Mouse (Mus musculus) frontal cortex, adult 2 months (tissue): ENCODE measurements around the gene Lhfpl3. TPM values are rescaled to one million over a fixed set of nuclear protein-coding genes. Genes with fewer than 3 reads are reported as not detected.

Experiments used
- DNase-seq, 2 experiments: peaks; one replicate each; pipeline ENCODE4 v3.0.0; 2022; ENCODE audit warnings: low spot score in 1 of 2; ENCODE audit errors: extremely low spot score in 1 of 2
- polyA plus RNA-seq: library from polyadenylated mRNA; depleted of rRNA; stranded (reverse); fragments of >200 nt; gene quantifications from 2 replicates; pipeline ENCODE4 v1.2.3, GENCODE M21; 2012

Gene Lhfpl3
- polyA plus RNA-seq, 1 experiment: 43.4 TPM

DNA sequence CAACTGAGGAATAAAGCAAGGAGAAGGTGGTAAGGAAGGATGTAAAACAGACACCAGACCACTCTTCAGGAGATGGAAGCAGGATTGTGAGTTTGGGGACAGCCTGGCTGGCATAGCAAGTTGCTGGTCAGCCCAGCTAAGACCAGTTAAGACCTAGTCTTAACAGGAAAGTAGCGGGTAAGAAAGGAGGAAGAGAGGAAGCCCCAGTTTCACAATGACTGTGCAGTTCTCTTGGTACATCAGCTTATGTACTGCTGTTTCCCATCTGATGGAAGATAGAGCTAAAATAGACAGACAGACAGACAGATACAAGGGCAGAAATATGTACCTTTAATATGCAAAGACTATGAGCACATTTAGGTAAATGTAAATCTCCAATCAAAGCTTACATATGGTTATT is 171.3 kb downstream of the Lhfpl3 start:
- DNase-seq: no peak

DNA sequence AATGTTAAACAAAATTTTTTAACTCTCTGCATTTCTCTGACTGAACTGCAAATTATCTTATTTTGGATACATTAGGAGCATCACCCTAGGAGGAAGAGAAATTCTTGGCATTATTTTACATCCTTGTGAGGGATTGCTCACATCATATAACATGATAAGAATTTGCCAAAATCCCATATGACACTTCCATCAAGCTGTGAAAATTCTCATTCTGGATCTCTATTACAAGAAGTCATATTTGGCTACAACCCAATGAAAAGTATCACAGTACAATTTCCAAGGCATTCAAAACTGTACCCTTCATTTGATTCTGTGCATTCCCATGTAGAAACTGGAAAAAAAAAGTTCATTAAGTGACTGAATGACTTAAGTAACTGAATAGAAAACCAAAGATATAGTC is 180.3 kb downstream of the Lhfpl3 start:
- no peak for DNase-seq

DNA sequence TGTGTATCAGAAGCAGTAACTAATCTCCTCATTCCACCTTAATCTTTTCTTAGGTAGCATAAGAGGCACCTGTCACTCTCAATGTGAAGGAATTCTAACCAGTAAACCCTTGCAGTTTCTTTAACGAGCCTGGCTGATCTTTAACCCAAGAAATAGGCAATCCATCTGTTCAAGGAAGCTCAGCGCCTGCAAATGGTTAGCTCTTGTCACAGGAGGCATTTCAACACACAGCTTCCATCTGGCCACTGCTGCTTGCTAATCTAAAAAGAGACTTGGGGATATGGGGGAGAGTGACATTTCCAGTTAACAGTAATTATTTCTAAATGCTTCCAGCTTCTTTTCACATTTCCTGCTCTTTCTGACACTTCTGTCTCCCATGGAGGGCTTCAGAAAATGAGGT is 182.9 kb downstream of the Lhfpl3 start:
- DNase-seq: no peak

DNA sequence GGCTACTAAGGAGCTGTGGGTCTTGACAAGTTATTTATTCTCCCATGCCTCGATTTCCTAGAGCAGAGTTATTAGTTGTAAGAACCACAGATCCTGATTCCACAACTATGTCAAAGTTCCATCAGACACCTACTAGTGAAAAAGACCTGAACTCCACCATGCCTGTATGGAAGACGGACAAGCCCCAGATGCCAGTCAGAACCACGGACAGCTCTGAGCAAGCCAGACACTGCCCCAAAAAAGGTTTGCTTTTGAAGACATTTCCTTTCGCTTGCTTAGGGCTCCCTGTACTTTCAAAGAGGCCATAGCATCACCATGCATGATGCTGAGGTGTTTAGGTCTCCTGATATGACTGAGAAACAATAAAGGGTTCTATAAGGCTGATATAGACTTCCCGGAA is 197.4 kb downstream of the Lhfpl3 start:
- DNase-seq: no peak

DNA sequence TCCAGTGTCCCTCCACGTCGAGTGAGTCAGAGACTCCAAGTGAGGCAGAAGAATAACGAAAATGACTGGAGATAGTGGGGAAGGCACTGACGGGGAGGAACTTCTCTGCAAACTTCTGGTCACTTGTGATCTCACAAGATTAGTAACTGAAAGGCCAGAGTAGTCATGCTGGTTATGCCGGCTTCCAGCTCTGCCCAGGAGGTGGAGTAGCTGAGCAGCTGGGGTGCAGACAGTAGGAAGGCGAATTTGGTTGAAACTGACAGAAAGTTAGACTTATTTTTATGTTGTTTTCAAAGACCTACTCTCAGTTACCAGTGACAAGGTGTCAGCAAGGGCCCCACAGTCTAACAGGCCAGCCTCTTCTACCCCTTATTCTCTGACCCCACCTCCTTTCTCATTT is 217.4 kb downstream of the Lhfpl3 start:
- DNase-seq: peak in 1 of 2 experiments; percentile 4

DNA sequence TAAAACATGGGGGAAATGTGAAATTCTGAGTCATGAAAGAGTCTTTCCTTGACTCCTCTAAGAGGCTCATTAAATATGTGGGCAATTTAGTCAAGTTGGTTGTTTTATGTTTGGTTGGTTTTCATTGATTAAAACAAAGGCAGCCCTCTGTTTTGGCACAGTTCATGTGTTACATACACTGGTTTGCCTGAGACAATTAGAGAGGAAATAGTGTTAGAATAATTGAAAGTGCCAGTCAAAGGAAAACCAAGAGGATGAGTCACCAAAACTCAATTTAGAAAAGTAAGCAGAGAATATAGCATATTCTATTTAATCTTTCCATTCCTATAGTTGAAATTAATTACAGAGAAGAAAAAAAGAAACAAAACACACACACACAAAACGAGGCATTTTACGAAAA is 240.9 kb downstream of the Lhfpl3 start:
- no peak for DNase-seq

DNA sequence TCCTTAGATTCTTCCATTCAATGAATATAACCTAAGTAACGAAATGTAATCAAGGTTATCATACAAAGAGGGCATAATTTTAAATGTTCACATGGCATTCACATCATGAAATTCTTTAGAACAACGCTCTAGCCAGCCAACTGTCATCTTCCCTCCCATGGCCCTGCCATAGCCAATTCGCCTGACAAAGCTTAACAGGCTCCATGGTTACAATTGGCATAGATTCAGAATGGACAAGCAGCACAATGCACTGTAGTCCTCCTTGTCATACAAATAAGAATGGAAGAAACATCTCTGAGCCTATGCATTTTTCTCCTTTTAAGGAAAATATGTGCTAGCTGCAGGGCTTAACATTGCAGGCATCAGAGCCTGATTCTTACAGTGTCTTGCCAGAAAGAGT is 254.0 kb downstream of the Lhfpl3 start:
- DNase-seq: no peak

DNA sequence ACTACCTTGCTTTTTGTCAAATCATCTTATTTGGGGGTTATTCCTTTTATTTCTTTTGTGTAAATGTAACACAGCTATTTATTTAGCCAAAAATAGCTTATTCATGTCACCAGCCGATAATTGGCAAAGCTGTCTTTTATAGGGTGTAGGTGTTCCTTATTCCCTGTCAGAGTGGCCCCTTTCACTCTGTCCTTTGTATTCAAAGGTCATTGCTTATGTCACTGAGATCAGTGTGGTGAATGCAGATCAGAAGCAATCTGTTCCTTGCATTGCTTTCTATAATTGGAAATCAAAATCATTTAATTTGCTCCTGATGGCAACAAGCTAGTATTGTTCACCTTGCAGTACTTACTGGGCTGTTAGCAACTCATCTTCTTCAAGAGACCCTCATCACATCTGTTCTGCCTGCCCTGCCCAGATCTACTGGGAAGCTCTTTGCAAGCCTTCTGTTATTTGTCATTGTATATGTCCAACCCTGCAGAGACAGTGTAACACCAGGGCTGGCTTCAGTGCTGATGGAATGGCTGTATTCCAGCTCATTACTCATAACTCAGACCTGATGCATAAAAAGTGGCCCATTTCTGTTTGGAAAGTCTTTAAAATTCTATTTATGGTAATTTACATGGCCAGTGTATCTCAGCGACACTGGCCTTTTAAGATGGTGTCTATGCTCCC is 257.4 kb downstream of the Lhfpl3 start:
- peak in 1 of 2 experiments; percentile 19 for DNase-seq

DNA sequence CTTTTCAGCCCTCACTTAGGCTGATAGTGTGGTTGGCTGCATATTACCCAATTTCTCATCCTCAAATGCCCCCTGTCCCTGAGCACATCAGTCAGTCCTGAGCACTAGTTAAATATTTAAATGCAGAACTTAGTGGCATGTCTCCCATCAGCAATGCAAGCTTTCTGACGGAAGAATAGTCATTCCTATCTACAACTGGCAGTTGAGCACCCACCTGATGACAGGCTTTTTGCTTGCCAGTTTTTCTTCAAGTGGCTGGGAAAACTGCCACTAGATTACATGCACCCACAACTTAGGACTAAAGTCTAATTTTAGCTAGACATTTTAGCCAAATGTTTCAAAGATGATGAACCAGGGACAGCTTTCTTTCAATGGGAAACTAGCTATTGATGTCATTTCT is 260.3 kb downstream of the Lhfpl3 start:
- DNase-seq: no peak

DNA sequence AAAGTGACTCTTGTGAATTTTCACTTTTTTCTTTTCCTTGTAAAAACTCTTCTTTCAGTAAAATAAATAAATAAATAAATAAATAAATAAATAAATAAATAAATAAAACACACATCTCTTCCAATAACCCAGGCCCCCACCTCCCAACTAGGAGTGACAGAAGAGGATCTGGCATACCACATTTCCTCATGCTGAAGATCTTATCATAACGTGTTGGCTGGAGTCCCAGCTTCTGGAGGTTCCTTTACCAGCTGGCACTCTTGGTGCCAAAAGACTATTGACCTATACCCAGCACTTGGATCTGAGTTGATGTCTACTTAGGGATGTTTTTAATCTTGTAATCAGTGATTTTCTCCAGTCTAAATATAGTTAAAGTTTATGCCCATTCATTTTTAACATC is 264.6 kb downstream of the Lhfpl3 start:
- DNase-seq: no peak

DNA sequence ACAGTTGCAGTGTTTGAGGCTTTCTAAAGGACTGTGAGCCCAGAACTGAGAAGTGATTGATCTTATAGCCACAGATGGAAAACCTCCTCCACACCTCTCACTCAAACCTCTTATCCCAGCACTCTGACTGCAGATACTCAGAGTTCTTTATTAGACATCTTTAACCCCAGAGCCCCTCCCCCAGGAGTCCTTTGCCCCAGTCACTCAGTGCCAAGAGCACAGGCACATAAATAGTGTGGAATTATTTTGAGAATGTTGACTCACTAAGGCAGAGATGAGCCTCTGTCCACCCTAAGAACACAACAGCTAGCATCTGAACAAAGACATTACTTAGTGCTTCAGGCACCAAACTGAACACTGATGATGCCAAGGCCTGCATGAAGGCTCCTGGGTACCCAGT is 268.1 kb downstream of the Lhfpl3 start:
- no peak for DNase-seq

DNA sequence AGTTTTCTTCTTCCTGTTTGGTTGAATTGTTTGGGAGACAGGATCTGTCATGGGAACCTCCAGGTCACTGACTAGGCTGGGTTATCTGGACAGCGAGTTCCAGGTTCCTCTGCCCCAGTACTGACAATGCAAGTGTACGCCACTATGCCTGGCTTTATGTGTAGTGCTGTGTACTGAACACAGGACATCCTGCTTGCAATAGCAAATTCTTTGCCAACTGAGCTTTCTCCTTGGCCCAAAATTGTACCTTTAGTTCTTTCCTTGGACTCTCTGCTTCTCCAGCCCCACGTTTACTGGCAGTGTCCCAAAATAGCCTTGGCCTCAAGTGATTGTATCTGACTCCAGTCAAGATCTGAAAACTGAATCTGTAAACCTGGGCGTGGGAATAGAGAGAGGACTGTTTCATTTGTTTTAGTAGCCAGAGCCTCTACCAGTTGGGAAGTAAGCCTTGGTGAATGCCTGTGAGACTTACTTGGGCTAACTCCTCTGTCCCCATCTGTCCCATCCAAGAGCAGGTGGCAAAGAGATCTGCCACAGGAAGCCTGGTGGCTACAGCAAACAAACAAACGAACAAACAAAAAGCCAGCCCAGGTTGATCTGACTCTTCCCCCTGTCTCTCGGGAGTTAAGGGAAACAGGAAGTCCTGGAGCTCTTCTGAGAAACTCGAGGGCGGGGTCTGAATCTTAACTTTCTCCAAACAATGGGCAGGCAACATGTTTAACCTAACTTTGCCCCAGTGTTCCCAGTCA is 269.9 kb downstream of the Lhfpl3 start:
- no peak for DNase-seq

DNA sequence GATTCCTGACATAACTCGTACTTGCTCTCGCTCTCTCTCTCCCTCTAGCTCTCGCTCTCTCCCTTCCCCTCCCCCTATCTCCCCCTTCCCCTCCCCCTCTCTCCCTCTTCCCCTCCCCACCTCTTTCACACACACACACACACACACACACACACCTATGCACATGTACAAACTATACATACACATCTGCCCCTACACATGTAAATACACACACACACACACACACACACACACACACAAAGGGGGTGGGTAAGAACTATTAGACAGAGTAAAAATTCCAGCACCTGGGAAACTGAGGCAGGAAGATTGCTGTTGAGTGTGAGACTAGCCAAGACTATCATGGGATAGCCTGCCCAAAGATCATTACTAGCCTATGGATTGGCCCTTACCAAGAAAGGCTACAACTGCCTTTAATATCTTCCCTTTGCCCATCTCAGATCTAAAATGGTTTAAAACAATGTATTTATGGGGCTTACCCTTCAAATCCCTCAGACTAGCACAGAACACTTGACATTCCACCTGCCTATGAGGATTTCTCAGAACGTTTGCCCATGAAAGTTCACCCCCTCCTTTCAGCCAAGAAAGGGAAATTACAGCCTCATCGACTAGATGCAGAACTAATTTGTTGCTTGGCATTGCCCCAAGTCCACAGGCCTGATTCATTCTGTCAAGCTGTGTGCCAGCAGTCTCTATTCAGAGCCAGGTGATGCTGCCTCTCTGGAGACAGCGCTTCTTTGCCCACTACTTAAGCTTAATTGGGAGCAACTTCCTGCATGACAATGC is 289.3 kb downstream of the Lhfpl3 start:
- peak in 1 of 2 experiments; percentile 28 for DNase-seq

DNA sequence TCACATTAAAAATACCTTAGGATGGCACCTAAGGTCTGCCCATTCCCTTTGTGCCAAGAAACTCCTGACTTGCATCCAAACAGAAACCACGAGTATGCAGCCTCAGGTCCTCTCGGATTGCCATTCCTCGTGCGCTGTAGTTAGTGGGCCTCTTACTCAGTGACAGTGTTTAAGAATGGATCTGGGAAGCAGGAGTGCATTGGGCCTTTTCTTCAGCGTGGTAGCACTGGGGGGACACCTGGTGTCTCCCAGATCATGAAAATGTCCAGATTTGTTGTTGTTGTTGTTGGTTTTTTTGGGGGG is 289.8 kb downstream of the Lhfpl3 start:
- DNase-seq: no peak

DNA sequence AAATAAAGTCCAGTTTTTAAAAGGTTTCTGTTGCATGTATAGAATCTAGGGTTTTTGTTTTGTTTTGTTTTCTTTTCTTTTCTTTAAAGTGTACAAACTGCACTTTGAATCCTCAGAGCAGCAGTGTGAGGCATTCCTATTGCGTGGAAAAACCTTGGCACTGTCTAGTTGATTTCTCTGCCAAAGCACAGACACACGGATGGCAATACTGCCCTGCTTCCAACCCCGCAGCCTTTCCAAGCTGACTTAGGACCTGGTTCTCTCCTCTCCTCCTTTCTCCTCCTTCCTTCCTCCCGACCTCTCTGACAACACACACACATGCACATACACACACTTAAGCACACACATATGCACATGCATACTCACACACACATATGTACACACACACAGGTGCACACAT is 294.6 kb downstream of the Lhfpl3 start:
- no peak for DNase-seq

DNA sequence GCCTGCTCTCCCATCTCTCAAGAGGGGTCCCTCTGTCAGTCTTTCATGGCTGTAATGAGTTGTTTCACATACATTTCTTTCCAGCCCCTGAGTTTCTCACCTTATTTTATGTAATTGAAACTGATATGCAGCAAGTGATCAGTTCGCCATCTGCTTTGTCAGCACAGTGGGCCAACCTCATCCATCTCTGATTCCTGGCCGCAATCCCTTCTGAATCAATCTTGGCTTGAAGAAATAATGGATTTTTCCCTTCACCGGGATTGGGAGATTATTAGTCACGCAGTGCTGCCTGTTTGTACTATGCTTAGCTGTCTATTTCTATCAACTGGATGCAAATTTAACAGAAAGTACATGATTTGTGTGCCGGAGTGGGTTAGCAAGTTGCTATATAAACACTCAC is 297.0 kb downstream of the Lhfpl3 start:
- no peak for DNase-seq

DNA sequence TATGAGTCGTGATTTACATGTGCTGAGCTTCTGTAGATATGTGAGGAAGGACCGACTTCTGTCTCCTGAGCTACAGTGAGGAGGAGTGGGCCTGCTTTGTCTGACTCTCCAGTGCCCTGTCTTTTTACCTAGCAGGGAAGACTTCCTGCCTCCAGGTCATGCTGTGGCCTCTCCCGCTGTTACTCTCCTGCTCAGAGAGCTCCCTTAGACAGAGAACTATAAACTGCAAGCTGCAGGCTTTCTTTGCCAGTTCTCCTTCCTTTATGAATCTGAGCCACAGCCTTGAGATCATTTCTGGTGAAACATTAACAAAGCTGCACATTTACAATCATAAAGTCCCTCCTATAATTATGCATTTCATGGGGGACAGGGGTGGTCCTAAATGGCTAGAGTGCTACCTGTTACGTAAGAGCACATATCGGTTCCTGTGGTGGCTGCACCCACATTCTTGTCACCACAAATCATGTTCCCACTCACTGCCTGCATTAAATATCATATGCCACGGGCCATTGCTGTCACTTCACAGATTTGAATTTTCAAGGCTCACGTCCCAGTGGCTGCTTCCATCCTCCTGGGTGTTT is 303.3 kb downstream of the Lhfpl3 start:
- peak in 1 of 2 experiments; percentile 8 for DNase-seq

DNA sequence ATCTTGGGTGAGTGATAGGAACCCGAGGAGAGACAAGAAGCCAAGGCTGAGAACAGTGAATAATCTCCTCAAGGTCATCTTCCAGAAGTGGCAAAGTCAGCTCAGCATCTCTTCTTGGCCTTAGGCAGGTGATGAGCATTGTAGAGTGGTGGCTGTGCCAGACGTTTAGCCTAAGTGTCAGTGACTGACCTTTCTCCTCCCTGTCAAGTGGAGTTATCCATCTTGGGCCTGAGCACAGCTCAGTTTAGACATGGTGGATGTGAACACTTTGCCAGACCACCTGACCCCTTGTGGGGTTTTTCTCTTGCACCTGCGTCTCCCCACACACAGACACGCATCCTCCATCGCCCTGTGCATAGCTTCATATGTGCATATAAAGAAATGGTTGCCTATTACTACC is 305.6 kb downstream of the Lhfpl3 start:
- no peak for DNase-seq

DNA sequence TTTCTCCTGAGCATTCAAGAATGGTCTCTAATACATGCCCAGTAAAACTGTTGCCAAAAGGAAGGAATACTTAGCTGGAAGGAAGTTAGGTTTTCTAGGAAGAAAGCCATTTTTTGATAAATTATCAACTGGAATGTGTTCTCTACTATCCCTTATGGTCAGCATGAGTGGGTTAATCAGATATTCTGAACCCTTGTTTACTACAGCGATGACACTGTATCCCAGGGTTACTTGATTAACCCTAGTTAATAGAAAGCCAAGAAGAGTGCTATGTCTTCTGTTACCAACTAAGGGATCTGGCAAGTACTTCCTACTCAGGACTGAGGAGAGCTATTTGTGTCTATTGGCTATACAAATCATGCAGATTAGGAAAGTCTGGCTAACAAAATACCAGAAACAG is 349.0 kb downstream of the Lhfpl3 start:
- no peak for DNase-seq

DNA sequence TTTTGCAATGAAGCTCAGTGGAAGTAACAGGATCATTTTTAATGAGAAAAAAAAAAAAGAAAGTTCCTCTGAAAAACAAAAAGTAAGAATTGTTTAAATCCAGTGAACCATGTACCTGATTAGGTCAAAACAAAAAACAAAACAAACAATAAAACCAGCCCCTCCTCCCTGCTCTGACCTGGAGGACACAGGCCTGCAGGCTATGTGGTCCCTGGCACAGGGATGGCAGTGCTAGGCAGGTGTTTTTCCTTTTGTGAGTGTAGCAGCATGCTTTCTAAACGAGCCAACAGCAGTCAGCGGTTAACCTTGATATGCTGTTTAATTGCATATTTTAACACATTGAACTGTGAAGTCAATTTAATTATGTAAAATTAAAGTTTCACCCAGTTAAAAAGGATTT is 360.7 kb downstream of the Lhfpl3 start:
- DNase-seq: no peak

DNA sequence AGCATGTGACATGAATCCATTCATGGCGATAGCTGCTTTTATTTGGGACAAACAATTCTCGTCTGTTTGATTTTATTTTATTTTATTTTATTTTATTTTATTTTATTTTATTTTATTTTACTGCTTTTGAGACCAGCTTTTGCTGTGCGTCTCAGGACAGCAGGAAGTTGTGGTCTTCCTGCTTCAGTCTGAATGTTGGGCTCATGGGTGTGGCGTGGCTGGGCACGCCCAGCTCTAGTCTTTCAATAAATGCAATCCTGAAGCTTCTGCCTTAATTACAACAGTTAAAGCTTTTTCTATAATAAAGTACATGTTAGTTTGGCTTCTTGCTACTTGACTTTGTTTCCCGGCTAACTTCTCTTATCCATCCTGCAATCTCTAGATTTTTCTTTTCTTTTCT is 365.4 kb downstream of the Lhfpl3 start:
- DNase-seq: no peak
